Mouse (Mus musculus): ENCODE data around the gene Rab40c. TPM values are rescaled to one million over a fixed set of nuclear protein-coding genes. Genes with fewer than 3 reads are reported as not detected.

The Rab40c gene
- polyA plus RNA-seq, 1 experiment from 2014 or later = 6.5 TPM

- Histone ChIP-seq H3K36me3 (replicated peaks; ENCODE audit: insufficient read depth, low read length) (peaks cover 26% of the 10 kb centered on the region), H3K9me3 (ENCODE audit: low read length) (no peaks in the 10 kb centered on the region), H3K27ac (ENCODE audit: low read depth) (no peak overlapping the region), H3K4me1 (ENCODE audit: insufficient read depth) (peaks cover 10% of the 10 kb centered on the region), H3K4me3 (ENCODE audit: low read depth, low read length) (no peak overlapping the region), H3K4me2 (ENCODE audit: low read depth, low read length) (no peak overlapping the region), H3K27me3 (ENCODE audit: insufficient read depth, low read length) (no peaks in the 10 kb centered on the region), H3K9ac (replicated peaks) (no peak overlapping the region)
- TF ChIP-seq CTCF (IDR thresholded peaks at IDR 0.05; ENCODE audit: low read depth) = peak; percentile 70
- no peak for TF ChIP-seq EP300 (IDR thresholded peaks at IDR 0.05; ENCODE audit: low read depth)
- WGBS (ENCODE audit: insufficient replicate concordance) = 66% methylated on average over 4 of the region's 4 CpGs
- ATAC-seq (no peak), DNase-seq (no peak)
Observed at GRCm38 (mm10) chr17:25885636-25886035, 33.9 kb downstream of the Rab40c start.

- peaks cover 24% of the 10 kb centered on the region for H3K36me3 ChIP-seq (replicated peaks; ENCODE audit: insufficient read depth, low read length)
- 89% methylated on average over 3 of the region's 3 CpGs for WGBS (ENCODE audit: insufficient replicate concordance)
- DNase-seq (no peak), ATAC-seq (no peak)
- TF ChIP-seq EP300 (IDR thresholded peaks at IDR 0.05; ENCODE audit: low read depth) (no peak), CTCF (IDR thresholded peaks at IDR 0.05; ENCODE audit: low read depth) (peak; percentile 23)
- no peak overlapping the region for H3K4me3 ChIP-seq (ENCODE audit: low read depth, low read length)
- peaks cover 17% of the 10 kb centered on the region for H3K4me1 ChIP-seq (ENCODE audit: insufficient read depth)
- H3K9ac ChIP-seq (replicated peaks) = no peak overlapping the region
- H3K27ac ChIP-seq (ENCODE audit: low read depth) = no peak overlapping the region
- H3K9me3 ChIP-seq (ENCODE audit: low read length) = no peaks in the 10 kb centered on the region
- no peaks in the 10 kb centered on the region for H3K27me3 ChIP-seq (ENCODE audit: insufficient read depth, low read length)
- H3K4me2 ChIP-seq (ENCODE audit: low read depth, low read length) = no peak overlapping the region
Observed at GRCm38 (mm10) chr17:25883824-25884223, 35.7 kb downstream of the Rab40c start.

- DNase-seq (no peak), ATAC-seq (no peak)
- Histone ChIP-seq H3K9ac (replicated peaks) (no peak overlapping the region), H3K27ac (ENCODE audit: low read depth) (no peak overlapping the region), H3K4me3 (ENCODE audit: low read depth, low read length) (no peak overlapping the region), H3K36me3 (replicated peaks; ENCODE audit: insufficient read depth, low read length) (peaks cover 30% of the 10 kb centered on the region), H3K27me3 (ENCODE audit: insufficient read depth, low read length) (no peaks in the 10 kb centered on the region), H3K4me2 (ENCODE audit: low read depth, low read length) (no peak overlapping the region), H3K4me1 (ENCODE audit: insufficient read depth) (peaks cover 17% of the 10 kb centered on the region), H3K9me3 (ENCODE audit: low read length) (no peaks in the 10 kb centered on the region)
- TF ChIP-seq EP300 (IDR thresholded peaks at IDR 0.05; ENCODE audit: low read depth) = no peak
- TF ChIP-seq CTCF (IDR thresholded peaks at IDR 0.05; ENCODE audit: low read depth) = no peak
- WGBS (ENCODE audit: insufficient replicate concordance) = 87% methylated on average over 8 of the region's 8 CpGs
Observed at GRCm38 (mm10) chr17:25883268-25883667, 36.3 kb downstream of the Rab40c start.

GRCm38 (mm10) chr17:25882306-25882705 is 37.2 kb downstream of the Rab40c start:
- no peak overlapping the region for H3K9ac ChIP-seq (replicated peaks)
- peaks cover 17% of the 10 kb centered on the region for H3K4me1 ChIP-seq (ENCODE audit: insufficient read depth)
- no peaks in the 10 kb centered on the region for H3K27me3 ChIP-seq (ENCODE audit: insufficient read depth, low read length)
- DNase-seq (no peak), ATAC-seq (peak; percentile 9; the same call in 1 of the 2 replicates)
- no peak overlapping the region for H3K4me2 ChIP-seq (ENCODE audit: low read depth, low read length)
- no peaks in the 10 kb centered on the region for H3K9me3 ChIP-seq (ENCODE audit: low read length)
- peaks cover 23% of the 10 kb centered on the region for H3K36me3 ChIP-seq (replicated peaks; ENCODE audit: insufficient read depth, low read length)
- no peak overlapping the region for H3K27ac ChIP-seq (ENCODE audit: low read depth)
- H3K4me3 ChIP-seq (ENCODE audit: low read depth, low read length) = no peak overlapping the region
- peak; percentile 31; the same call in 1 of the 2 replicates for TF ChIP-seq CTCF (IDR thresholded peaks at IDR 0.05; ENCODE audit: low read depth)
- no peak for TF ChIP-seq EP300 (IDR thresholded peaks at IDR 0.05; ENCODE audit: low read depth)
- 53% methylated on average over 5 of the region's 5 CpGs for WGBS (ENCODE audit: insufficient replicate concordance)

GRCm38 (mm10) chr17:25881691-25882090 is 37.8 kb downstream of the Rab40c start:
- ATAC-seq = no peak
- 66% methylated on average over 4 of the region's 4 CpGs for WGBS (ENCODE audit: insufficient replicate concordance)
- no peak overlapping the region for H3K9ac ChIP-seq (replicated peaks)
- no peaks in the 10 kb centered on the region for H3K27me3 ChIP-seq (ENCODE audit: insufficient read depth, low read length)
- no peak overlapping the region for H3K4me2 ChIP-seq (ENCODE audit: low read depth, low read length)
- DNase-seq = no peak
- no peaks in the 10 kb centered on the region for H3K9me3 ChIP-seq (ENCODE audit: low read length)
- peaks cover 21% of the 10 kb centered on the region for H3K4me1 ChIP-seq (ENCODE audit: insufficient read depth)
- no peak overlapping the region for H3K4me3 ChIP-seq (ENCODE audit: low read depth, low read length)
- no peak for TF ChIP-seq EP300 (IDR thresholded peaks at IDR 0.05; ENCODE audit: low read depth)
- TF ChIP-seq CTCF (IDR thresholded peaks at IDR 0.05; ENCODE audit: low read depth) = no peak
- H3K27ac ChIP-seq (ENCODE audit: low read depth) = no peak overlapping the region
- peaks cover 23% of the 10 kb centered on the region for H3K36me3 ChIP-seq (replicated peaks; ENCODE audit: insufficient read depth, low read length)

- TF ChIP-seq CTCF (IDR thresholded peaks at IDR 0.05; ENCODE audit: low read depth) (no peak), EP300 (IDR thresholded peaks at IDR 0.05; ENCODE audit: low read depth) (no peak)
- H3K27ac ChIP-seq (ENCODE audit: low read depth) = peak overlapping the region; percentile 7; the same call in 1 of the 2 replicates
- 42% methylated on average over 5 of the region's 5 CpGs for WGBS (ENCODE audit: insufficient replicate concordance)
- peaks cover 24% of the 10 kb centered on the region for H3K4me1 ChIP-seq (ENCODE audit: insufficient read depth)
- 0 out of 2 replicates have a peak, but pooled peaks have one; percentile 19 for ATAC-seq
- no peak for DNase-seq
- H3K27me3 ChIP-seq (ENCODE audit: insufficient read depth, low read length) = no peaks in the 10 kb centered on the region
- H3K9ac ChIP-seq (replicated peaks) = no peak overlapping the region
- H3K9me3 ChIP-seq (ENCODE audit: low read length) = no peaks in the 10 kb centered on the region
- H3K4me2 ChIP-seq (ENCODE audit: low read depth, low read length) = no peak overlapping the region
- H3K36me3 ChIP-seq (replicated peaks; ENCODE audit: insufficient read depth, low read length) = peaks cover 23% of the 10 kb centered on the region
- no peak overlapping the region for H3K4me3 ChIP-seq (ENCODE audit: low read depth, low read length)
Observed at GRCm38 (mm10) chr17:25880913-25881641, 38.5 kb downstream of the Rab40c start.
